Mouse (Mus musculus) Muller cell, postnatal 12 days (primary cell): ENCODE results near the gene Islr.
A peak's percentile ranks its signal among the peaks of the same experiment; 100 is the strongest.

Experiments used
- DNase-seq: peaks from one replicate; pipeline ENCODE4 v3.0.0-alpha.2; 2015; ENCODE audit errors: inconsistent ontology term

The Islr gene

GRCm38 (mm10) chr9:58220218-58220903, 16.3 kb upstream of the Islr start:
- DNase-seq = peak; percentile 23

- no peak for DNase-seq
These were observed 14.4 kb upstream of the Islr start for GRCm38 (mm10) chr9:58218539-58218938.

- peak; percentile 16 for DNase-seq
These were observed 12.3 kb upstream of the Islr start for GRCm38 (mm10) chr9:58216402-58216801.

GRCm38 (mm10) chr9:58214519-58215180, 10.5 kb upstream of the Islr start:
- DNase-seq = peak; percentile 83

GRCm38 (mm10) chr9:58213865-58214264, 9.8 kb upstream of the Islr start:
- no peak for DNase-seq

GRCm38 (mm10) chr9:58213377-58213776, 9.3 kb upstream of the Islr start:
- DNase-seq = no peak

- no peak for DNase-seq
These were observed 6.2 kb upstream of the Islr start for GRCm38 (mm10) chr9:58210304-58210627.

GRCm38 (mm10) chr9:58209462-58210303, 5.6 kb upstream of the Islr start:
- no peak for DNase-seq

GRCm38 (mm10) chr9:58206013-58206412, 1.9 kb upstream of the Islr start:
- no peak for DNase-seq

- peak; percentile 86 for DNase-seq
These were observed 418 bp upstream of the Islr start for GRCm38 (mm10) chr9:58204448-58205000.

GRCm38 (mm10) chr9:58202676-58203453, 1.2 kb downstream of the Islr start:
- DNase-seq = no peak

GRCm38 (mm10) chr9:58201861-58202549, 2.1 kb downstream of the Islr start:
- peak; percentile 16 for DNase-seq

- DNase-seq = no peak
These were observed 2.8 kb downstream of the Islr start for GRCm38 (mm10) chr9:58201091-58201842.

GRCm38 (mm10) chr9:58200270-58201090, 3.6 kb downstream of the Islr start:
- DNase-seq = no peak

- no peak for DNase-seq
These were observed 4.5 kb downstream of the Islr start for GRCm38 (mm10) chr9:58199381-58200269.

- peak; percentile 19 for DNase-seq
These were observed 5.2 kb downstream of the Islr start for GRCm38 (mm10) chr9:58198801-58199371.

GRCm38 (mm10) chr9:58197781-58198701, 6.1 kb downstream of the Islr start:
- DNase-seq = peak; percentile 44
